Mouse (Mus musculus) adrenal gland, postnatal 10 days (tissue): ENCODE results near the gene Card14. TPM values are rescaled to one million over a fixed set of nuclear protein-coding genes. Genes with fewer than 3 reads are reported as not detected.
A peak's percentile ranks its signal among the peaks of the same experiment; 100 is the strongest.
"Not testable (repeated sequence)": the region's sequence is repeated elsewhere in the genome, so short reads cannot be mapped to it uniquely, and the experiment has no call there.

Experiments
- DNase-seq: peaks from one replicate; pipeline ENCODE4 v3.0.0; 2021; ENCODE audit warnings: mixed read lengths
- total RNA-seq, 2 experiments: library from RNA; stranded (reverse); gene quantifications; 2 replicates each; pipeline ENCODE4 v1.2.3; 2021

Card14 gene
- total RNA-seq, 2 experiments from 2014 or later = 0.30 to 0.33 TPM

DNA sequence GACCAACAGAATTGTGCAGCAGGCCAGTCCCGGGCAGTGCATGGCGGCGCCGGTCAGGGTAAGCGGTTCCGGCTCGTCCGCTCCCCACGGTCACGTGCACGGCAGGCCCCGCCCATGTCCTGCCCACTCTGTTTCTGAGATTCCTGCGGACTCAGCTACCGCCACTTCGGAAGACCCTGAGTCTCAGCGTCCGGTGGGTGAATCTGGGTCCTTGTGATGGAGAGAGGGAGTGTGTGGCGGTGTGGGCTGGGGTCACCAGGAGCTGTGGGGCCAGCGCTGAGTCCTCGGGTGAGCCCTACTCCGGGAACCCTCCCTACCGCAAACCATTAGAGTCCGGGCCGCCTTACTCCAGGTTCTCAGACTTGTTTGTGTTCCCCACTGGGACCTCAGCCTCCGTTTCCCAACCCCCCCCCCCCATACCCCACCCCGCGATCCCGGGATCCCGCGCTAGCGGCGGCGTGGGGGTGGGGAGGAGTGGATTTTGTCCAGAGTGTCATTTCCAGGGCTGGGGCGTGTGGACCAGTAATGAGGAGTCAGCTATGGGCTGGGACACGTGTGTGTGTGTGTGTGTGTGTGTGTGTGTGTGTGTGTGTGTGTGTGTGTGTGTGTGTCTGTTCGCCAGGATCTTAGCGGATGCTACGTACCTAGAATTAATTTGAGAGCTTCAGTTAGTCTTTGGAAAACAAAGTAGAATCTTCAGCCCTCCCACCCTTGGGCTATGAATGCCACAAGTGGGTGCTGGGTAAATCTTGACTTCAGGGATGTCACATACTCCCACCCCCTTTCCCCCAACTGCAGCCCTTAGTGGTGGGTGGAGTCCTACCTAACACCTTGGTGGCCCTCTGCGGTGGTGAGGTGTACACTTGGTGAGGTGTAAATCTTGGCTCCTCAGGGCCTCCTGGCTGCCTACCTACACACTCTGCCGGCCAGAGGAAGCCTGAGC, 48.1 kb downstream of the Card14 start, which contains the start of the genes Sgsh and Slc26a11:
Gene Sgsh, minus strand, starts transcription at position 94 of the 943 bp plus-strand sequence.
Gene Slc26a11, plus strand, starts transcription at position 115 of the 943 bp plus-strand sequence.
- DNase-seq = peak; percentile 96

DNA sequence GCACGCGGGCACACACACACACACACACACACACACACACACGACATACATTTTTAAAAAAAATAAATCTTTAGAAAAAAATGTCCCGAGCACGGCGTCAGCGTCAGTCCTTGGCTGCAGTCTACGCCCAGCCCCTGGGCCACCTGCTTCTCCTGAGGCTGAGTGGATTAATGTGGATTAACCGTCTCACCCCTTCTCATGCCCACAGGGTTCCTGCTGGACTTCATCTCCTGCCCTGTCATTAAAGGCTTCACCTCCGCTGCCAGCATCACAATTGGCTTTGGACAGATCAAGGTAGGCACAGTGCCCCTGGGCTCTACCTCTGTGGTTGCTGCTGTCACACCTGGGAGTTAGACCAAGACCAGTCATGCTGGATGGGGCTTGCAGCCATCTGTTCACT, 51.5 kb downstream of the Card14 start:
- DNase-seq = no peak

DNA sequence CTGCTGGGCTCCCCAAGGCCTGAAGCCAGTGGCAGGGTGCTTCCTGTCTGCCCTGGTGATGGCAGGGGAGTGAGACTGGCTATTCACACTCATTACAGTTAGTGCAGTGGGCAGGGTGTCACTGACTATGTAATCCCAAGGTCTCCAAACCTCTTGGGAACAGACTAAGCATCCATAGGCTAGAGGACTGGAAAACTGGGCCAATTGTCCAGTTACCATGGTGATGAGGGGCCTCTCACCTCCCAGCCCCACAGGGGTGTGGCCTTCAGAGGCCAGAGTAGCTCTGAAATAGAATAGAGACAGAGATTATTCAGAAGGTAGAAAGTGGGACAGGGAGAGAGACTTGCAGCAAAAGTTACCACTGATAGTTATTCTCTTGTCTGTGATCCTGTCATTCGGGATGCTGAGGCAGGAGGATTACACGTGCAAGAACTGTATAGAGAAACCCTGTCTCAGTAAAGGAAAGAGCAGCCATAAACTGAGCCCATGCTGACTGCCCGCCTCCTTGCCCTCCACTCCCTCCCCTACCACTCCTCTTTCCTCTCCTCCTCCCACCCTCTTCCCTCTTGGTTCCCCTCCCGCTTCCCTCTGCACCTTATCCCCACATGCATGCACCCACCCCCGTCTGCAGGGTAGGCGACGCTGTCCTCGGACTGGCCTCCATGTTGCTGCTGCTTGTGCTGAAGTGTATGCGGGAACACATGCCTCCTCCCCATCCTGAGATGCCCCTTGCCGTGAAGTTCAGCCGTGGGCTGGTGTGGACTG, 55.4 kb downstream of the Card14 start:
- no peak for DNase-seq

DNA sequence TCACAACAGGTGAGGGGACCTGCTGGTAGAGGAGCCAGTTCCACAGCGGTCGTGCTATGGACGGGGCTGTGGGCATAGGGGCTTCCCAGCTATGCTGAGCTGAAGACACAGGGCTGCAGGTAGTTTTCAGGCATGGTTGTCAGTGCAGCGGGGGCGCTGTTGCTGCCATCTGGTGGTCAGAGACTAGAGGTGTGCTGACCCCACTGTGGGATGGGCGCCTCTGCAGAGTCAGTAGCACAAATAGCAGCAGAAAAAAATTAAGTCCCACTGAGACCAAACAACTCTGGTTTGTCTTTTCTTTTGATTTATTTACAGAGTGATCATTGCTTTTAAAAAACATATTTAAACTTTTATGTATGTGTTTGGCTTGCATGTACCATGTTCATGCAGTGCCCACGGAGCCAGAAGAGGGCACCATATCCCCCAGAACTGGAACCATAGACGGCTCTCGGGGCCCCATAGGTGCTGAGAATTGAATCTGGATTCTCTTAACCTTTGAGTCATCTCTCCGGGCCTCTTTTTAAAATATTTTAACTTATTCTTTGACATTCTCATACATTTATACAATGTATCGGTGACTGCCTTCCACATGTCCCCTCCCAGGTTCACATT, 56.1 kb downstream of the Card14 start:
- DNase-seq = peak; percentile 78

DNA sequence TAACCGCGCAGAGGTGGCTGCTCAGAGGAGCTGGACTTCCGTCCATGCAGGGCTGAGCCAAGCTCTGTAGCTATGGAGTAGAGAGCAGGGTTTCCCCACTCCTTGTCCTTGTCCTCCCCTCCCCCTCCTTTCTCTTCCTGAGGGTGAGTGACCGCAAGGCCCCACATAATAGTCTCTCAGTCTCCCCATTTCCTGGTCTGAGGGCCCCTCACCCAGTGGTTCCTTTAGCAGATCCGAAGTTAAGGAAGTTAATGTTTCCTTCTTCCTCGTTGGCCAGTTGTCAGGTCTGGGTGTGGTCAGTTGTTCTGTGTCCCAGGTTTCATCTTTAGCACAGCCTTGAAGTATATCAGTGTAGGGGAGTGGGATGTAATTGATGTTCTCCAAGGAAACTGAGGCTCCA, 67.9 kb downstream of the Card14 start:
- no peak for DNase-seq

DNA sequence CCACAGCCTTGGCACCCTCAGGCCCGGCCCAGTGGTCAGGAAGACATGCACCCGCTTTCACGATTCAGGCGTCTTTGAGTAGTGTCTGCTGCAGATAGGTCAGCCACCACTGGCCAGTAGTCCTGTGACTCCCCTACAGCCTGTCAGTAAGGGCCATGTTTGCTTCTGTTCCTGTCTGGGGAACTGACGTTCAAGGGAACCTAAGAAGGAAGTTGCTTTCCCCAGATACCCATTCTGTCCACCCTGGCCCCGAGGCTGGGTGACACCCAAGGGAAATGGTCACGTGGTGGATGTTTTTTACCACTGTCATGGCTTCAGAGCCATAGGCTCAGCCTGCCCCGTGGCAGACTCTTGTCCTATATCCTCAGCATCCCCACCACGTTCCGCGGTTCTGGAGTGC, 69.8 kb downstream of the Card14 start:
- DNase-seq = no peak

DNA sequence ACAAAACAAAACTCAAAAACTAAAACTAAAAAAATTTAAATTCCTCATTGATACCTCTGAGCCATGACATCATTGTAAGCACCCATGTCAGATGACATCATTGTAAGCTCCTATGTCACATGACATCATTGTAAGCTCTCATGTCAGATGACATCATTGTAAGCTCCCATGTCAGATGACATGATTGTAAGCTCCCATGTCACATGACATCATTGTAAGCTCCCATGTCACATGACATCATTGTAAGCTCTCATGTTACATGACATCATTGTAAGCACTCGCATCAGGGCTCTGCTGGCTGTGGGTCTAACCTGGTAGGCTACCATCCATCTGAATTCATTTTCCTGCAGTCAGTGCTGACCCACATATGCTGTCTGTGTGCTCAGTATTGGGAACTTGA, 71.0 kb downstream of the Card14 start:
- no peak for DNase-seq

DNA sequence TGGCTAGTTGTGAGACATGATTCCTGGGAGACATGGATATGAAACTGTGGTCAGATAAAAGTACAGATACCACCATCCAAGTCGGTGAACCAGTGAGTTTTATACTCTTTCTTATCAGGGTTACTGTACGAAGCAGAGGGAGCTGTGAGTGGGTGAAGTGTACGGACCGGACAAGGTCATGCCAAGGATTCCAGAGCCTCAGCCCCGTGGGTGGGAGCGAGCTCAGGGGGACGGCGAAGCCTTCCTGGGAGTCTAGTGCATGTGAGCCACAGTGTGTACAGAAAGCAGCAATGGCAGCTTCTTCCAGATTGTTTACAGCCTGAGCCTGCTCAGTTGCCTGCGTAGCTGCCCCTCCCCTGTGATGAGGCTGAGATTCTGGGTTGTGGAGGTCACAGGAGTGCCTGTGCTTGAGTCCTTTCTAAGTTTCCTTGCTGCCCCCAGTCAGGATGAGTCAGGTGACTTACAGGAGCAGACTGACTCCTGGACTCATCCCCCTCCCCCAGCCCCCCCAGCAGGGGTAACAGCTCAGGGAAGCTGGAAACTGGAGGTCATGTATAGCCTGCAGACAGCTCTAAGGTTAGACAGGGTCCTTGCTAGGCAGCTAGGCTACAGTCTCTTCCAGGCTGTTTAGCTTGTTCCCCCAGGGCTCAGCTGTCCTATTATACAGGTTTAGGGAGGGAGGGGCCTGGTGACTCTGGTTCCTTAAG, 74.2 kb downstream of the Card14 start:
- DNase-seq = no peak

DNA sequence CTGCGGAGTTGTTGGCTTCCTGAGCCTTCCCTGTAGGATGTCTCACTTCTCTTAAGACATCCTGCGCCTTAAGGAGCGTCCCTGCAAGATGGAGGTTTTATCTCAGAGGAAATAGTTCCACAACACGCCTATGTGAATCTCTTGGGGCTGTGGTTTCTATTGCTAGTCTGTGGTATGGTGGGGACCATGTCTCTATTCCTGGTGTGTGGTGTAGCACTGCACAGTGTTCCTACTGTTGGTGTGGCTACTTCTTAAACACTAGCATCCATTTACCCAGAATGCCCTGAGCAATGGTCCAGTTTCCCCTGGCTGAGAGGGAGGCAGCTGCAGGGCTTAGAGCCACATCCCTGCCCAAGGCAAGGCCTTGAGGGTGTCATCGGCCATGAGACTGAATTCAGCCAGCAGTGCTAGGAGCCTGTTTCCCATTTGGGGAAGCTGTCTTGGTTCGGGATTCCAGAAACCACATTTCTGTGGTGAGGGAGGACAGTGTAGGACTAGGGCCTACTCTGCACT, 74.8 kb downstream of the Card14 start:
- DNase-seq = peak; percentile 22

DNA sequence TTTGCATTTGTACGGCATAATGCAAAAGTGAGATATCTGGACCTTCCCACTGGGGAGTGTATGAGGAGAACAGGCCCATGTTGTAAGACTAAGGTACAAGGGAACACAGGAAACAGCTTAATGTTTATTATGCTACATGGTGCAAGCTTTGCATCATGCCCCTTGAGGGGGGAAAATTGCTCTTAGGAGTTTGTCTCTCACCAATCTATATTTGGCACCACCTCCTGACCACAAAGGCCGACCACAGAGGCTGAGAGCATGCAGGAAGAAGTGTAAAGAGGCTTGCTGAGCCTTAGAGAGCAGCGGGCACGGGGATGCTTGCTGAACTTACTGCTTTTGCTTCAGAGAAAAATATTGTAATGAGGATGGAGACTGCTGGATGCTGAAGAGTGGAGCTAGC, 77.3 kb downstream of the Card14 start:
- no peak for DNase-seq

DNA sequence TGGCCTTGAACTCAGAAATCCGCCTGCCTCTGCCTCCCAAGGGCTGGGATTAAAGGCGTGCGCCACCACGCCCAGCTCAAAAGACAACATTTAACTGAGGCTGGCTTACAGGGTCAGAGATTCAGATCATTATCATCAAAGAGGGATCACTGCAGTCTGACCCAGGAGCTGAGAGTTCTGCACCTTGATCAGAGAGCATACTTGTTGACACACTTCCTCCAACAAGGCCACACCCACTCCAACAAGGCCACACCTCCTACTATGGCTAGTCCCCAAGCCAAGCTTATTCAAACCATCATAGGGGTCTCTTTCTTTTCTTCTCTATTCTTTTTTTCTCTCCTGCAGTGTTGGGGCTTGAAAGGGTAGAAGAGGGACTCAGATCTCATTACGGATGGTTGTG, 78.7 kb downstream of the Card14 start:
- no peak for DNase-seq

DNA sequence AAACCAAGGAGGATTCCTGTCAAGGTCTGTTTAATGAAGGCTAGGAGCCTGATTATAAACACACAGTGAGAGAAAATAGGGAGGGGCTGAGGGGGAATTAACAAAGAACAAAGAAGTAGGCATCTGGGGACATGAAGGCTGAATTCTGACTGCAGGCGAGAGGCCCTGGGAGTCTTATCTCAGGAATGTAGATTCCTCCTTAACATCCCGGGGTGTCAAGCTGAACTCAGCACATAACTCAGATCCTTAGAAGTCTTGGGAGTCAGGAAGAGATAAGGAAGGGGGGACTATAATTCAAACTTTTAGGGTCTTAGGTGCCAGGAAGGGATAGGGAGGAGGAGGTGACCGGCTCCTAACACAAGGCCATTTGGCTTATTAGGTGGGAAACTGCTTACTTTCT, 79.7 kb downstream of the Card14 start:
- DNase-seq = not testable (repeated sequence)

DNA sequence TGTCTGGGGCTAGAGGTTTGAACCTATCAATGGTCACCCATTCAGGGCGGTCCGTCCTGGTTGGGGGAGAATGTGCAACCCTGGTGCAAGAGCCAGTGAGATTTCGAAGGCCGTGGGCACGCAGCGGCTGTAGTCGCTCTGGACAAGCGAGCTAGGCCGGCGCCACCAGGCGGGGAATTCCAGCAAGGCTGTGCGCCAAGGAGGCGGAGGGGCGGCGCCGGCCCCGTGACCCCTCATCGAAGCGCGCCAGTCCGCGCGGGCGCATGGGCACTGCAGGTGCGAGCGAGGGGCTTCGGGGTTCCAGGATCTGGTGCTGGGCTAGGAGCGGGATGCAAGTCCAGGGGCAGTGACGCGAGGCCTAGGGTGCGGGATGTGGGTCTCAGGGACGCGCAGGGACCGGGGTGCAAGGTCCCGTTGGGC, 82.3 kb downstream of the Card14 start:
- DNase-seq = peak; percentile 92

DNA sequence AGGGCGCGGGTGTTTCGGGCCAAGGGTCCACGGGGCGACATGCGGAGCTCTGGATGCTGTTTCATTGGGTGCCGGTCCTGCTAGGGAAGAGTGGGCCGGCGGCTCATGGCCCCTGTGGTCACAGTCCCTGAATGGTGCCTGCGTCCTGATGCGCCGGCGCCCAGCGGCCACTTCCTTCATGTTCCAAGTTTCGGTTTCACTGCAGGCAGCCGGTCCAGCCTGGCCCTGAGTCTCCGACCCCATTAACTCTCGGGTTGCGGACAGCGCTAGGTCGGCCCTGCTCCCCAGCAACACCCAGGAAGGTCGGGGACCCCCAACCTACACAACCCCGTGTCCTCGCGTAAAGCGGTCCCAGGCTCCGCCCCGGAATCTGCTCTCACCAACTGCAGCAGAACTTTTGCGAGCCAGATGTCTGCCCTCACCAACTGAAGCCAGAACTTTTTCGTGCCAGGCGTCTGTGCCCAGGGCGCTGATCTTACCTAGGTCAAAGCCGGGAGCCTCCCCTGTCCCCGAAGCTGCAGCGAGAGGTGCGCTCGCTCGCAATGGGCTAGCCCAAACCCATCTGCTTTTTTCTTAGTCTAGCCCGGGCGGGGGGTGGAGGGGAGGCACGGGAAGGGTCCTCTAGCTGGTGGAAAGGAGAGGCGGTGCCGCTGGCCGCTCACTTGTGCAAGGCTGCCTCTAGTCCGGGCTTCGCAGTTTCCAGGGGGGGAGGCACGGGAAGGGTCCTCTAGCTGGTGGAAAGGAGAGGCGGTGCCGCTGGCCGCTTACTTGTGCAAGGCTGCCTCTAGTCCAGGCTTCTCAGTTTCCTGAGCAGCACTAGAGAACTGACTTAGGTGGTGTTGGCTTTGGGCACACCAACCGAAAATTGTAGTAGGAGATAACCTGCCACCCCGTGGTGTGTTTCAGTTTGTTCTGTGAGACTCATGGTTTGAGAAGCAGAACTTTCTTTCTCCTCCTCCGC, 83.0 kb downstream of the Card14 start:
- DNase-seq = peak; percentile 86

DNA sequence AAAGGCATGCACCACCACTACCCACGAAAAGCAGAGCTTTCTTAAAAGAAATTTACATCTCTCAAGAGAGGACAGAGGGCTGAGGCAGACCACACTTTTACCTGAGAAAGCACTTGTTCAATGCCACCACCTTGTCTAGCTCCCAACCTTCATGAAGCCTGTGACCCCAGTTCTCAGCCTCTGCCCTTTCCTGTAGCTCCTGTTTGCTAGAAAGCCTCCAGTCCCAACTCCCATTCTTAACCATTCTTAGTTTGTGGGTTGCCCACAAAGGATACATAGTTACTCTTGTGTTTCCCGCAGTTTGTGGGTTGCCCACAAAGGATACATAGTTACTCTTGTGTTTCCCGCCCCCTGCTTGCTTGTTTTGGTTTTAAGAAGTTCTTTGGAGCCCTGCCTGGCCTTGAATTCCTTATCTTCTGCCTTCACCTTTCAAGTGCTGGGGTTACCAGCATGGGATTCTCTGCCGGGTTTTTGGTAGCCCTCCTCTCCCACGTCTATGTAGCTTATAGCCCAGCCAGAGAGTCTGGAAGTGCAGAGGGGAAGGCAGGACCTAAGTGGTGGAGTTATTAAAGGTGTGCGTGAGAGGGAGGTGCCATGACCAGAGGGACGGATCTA, 83.9 kb downstream of the Card14 start:
- peak; percentile 15 for DNase-seq

DNA sequence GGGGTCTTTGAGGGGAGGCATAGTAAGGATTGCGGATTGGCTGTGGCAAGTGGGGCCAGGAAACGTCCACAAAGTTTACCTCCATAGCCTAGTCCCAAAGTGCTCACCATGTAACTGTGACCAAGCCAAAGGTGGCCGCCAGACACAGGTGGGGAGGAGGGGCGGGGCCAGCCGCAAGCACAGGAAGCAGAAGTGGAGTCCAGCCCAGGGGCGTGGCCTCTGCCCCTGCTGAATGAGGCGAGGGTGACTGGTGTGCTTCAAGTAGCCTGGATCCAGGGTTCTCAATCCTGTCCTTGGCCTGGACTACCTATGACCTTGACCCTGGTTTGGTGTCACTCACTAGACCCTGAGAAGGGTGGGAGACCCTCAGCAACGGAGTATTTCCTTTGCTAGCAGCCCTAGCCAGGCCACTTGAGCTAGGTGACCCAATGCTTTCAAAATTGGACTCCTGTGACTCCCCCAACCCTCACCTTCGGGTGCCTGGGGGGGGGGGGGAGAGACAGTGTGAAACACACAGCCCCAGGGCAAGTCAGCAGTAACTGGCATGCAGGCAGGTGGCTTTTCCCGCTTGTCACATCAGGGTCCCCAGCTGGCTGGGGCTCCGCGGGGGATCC, 84.5 kb downstream of the Card14 start:
- peak; percentile 83 for DNase-seq

DNA sequence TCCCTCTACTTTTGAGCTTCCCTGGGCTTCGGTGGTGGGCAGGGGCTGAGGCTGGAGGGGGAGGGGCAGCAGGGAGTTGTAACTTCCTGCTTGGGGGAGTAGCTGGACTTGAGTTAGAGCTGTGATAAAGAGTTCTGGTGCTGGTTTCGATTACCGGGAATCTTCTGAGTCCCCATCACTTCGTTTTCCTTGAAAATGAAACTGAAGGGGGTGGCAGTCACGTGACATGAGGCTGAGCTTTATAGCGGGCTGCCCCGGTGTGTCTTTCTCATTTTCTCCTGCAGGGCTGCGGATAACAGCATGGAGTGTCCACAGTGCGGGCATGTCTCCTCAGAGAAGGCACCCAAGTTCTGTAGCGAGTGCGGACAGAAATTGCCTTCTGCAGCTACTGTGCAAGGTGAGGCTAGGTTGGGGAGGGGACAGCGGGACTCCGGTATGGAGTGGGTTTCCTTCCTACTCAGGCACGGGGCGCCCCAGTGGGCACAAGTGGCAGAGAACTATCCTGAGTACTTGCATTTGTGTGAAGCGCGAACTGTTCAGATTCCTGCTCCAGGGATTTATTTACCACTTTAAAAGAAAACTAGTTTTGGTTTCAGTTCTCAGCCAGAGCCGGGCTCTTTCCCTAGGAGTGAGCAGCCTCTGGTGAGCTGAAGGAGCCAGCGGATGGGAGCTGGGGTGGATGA, 85.4 kb downstream of the Card14 start, which contains the start of gene Rnf213:
Gene Rnf213, plus strand, starts transcription at position 301 of the 683 bp plus-strand sequence.
- DNase-seq = peak; percentile 79

DNA sequence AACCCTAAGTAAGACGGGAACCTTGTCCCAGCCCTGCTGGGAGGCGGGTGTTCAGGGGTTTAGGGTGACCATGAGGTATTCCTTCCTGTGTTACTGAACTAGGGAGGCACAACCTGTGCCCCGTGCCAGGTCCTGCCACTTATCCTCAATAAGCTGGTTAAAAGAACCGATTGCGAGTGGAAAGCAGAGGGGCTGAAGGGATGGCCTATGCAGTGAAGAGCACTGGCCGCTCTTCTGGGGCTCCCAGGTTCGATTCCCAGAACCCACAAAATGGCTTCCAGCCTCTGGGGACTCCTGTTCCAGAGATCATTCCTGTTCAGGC, 85.9 kb downstream of the Card14 start:
- DNase-seq = no peak

DNA sequence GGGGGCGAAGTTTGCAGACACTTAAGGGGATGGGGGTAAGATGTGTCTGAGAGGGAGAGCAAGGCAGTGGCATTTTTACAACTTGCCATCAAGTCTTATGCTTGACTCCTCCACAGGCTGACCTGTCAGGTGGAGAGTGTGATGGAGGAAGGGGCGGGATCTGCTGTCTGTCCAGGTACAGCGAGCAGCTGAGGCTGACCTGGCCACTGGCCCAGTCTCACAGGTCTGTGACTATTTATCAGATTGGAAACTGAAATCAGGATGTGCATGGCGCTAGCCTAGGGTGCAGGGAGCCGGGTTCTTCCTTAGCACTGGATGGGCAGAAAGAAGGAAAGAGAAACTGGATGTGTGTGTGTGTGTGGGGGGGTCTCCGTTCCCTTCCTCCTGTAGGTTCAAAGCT, 86.6 kb downstream of the Card14 start:
- no peak for DNase-seq
